Mouse (Mus musculus) lung, embryonic 15.5 days (tissue): Measurements from ENCODE around the gene Josd2. TPM values are rescaled to one million over a fixed set of nuclear protein-coding genes. Genes with fewer than 3 reads are reported as not detected.

Source experiments
- ATAC-seq: fragments of 200-750 bp; cut with Nextera tagmentation; 2 replicates; pipeline ENCODE4 v1.8.0; 2017; ENCODE audit warnings: moderate number of reproducible peaks, borderline replicate concordance; ENCODE audit not compliant: low FRiP score, low TSS enrichment; ENCODE audit errors: extremely low read depth
- H3K27ac ChIP-seq: fragments of 300-500 bp; sonication (generic); 2 replicates; pipeline ENCODE4 v1.5.1; 2015; ENCODE audit warnings: moderate library complexity, mild to moderate bottlenecking, inconsistent platforms
- H3K27me3 ChIP-seq: fragments of 300-500 bp; sonication (generic); 2 replicates; pipeline ENCODE4 v1.6.1; 2015; ENCODE audit warnings: inconsistent platforms
- H3K36me3 ChIP-seq: fragments of 300-500 bp; sonication (generic); 2 replicates; pipeline ENCODE4 v1.6.1; 2015; ENCODE audit warnings: inconsistent platforms
- H3K4me1 ChIP-seq: fragments of 300-500 bp; sonication (generic); 2 replicates; pipeline ENCODE4 v1.6.1; 2015; ENCODE audit warnings: inconsistent platforms
- H3K4me2 ChIP-seq: fragments of 300-500 bp; sonication (generic); 2 replicates; pipeline ENCODE4 v1.6.1; 2015; ENCODE audit warnings: inconsistent platforms, mild to moderate bottlenecking, moderate library complexity
- H3K4me3 ChIP-seq: fragments of 300-500 bp; sonication (generic); 2 replicates; pipeline ENCODE4 v1.5.1; 2015; ENCODE audit warnings: mild to moderate bottlenecking, inconsistent platforms
- H3K9ac ChIP-seq: fragments of 300-500 bp; sonication (generic); 2 replicates; pipeline ENCODE4 v1.6.1; 2015; ENCODE audit warnings: inconsistent platforms
- H3K9me3 ChIP-seq: fragments of 300-500 bp; sonication (generic); 2 replicates; pipeline ENCODE4 v1.6.1; 2016; ENCODE audit warnings: inconsistent platforms
- WGBS: fragments of 180-500 bp; shearing (Covaris S2); methylation state at CpG from one replicate; pipeline ENCODE4 v1.1.7; 2015; 5-methylcytosine and 5-hydroxymethylcytosine counted together
- polyA plus RNA-seq: library from polyadenylated mRNA; unstranded; fragments of >200 nt; fragmentation: Nextera tagmentation; extraction: Ambion mirVana; gene quantifications from 2 replicates; pipeline ENCODE4 v1.2.1, GENCODE M21; 2015

The Josd2 gene
- polyA plus RNA-seq, 1 experiment from 2014 or later: 111 TPM

DNA sequence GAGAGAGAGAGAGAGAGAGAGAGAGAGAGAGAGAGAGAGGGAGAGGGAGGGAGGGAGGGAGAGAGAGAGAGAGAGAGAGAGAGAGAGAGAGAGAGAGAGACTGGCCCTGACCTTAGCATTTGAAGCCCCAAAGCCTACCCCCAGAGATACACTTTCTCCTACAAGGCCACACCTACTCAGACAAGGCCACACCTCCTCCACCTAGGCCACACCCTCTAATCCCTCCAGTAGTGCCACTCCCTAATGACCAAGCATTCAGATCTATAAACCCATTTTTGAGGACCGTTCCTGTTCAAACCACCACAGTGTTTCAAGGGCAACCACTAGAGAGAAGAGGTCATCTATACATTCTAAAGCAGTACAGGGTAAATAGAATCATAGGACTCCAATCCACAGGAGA, 11.5 kb upstream of the Josd2 start:
- no peaks in the 10 kb centered on the region for H3K9me3 ChIP-seq
- WGBS: 94% methylated on average over 1 of the region's 1 CpGs
- H3K4me3 ChIP-seq: no peak overlapping the region
- no peak overlapping the region for H3K9ac ChIP-seq
- H3K4me2 ChIP-seq: no peak overlapping the region
- no peaks in the 10 kb centered on the region for H3K36me3 ChIP-seq
- H3K27ac ChIP-seq: no peak overlapping the region
- no peak for ATAC-seq
- H3K27me3 ChIP-seq: peaks cover 22% of the 10 kb centered on the region
- no peaks in the 10 kb centered on the region for H3K4me1 ChIP-seq

GRCm38 (mm10) chr7:44460067-44460466, 7.7 kb upstream of the Josd2 start:
- no peak overlapping the region for H3K4me2 ChIP-seq
- ATAC-seq: no peak
- H3K4me1 ChIP-seq: peaks cover 6% of the 10 kb centered on the region; the same call in 1 of the 2 replicates
- H3K9ac ChIP-seq: no peak overlapping the region
- 71% methylated on average over 6 of the region's 6 CpGs for WGBS
- no peaks in the 10 kb centered on the region for H3K9me3 ChIP-seq
- no peak overlapping the region for H3K4me3 ChIP-seq
- H3K27me3 ChIP-seq: peaks cover 58% of the 10 kb centered on the region
- no peaks in the 10 kb centered on the region for H3K36me3 ChIP-seq
- no peak overlapping the region for H3K27ac ChIP-seq

DNA sequence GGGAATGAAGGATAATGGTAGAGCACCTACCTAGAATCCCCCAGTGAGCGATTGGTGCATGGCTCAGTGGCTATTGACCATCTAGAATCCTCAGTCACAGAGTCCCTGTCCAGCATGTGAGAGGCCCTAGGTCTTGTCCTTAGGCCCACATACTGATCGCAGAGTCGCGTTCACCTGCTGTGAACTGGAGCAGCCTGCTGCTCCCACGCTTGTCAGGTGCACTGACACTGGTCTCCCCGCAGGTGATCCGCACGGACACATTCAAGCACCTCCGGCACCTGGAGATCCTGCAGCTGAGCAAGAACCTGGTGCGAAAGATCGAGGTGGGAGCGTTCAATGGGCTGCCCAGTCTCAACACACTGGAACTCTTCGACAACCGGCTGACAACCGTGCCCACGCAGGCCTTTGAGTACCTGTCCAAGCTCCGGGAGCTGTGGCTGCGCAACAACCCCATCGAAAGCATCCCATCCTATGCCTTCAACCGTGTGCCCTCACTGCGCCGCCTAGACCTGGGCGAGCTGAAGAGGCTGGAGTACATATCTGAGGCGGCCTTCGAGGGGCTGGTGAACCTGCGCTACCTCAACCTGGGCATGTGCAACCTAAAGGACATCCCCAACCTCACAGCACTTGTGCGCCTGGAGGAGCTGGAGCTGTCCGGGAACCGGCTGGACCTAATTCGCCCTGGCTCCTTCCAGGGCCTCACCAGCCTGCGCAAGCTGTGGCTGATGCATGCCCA, 6.8 kb upstream of the Josd2 start:
- no peaks in the 10 kb centered on the region for H3K9me3 ChIP-seq
- H3K27me3 ChIP-seq: peaks cover 61% of the 10 kb centered on the region

DNA sequence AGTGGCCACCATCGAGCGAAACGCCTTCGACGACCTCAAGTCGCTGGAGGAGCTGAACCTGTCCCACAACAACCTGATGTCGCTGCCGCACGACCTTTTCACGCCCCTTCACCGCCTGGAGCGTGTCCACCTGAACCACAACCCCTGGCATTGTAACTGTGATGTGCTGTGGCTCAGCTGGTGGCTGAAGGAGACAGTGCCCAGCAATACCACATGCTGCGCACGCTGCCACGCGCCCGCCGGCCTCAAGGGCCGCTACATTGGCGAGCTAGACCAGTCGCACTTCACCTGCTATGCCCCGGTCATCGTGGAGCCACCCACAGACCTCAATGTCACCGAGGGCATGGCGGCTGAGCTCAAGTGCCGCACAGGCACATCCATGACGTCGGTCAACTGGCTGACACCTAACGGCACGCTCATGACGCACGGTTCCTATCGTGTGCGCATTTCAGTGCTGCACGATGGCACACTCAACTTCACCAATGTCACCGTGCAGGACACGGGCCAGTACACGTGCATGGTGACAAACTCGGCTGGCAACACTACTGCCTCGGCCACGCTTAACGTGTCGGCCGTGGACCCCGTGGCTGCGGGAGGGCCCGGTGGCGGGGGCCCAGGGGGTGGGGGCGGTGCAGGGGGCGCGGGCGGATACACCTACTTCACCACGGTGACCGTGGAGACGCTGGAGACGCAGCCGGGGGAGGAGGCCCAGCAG, 6.1 kb upstream of the Josd2 start:
- Histone ChIP-seq H3K27me3 (peaks cover 61% of the 10 kb centered on the region), H3K9ac (no peak overlapping the region), H3K4me2 (no peak overlapping the region), H3K4me1 (peaks cover 6% of the 10 kb centered on the region; the same call in 1 of the 2 replicates), H3K9me3 (no peaks in the 10 kb centered on the region), H3K27ac (no peak overlapping the region), H3K4me3 (no peak overlapping the region), H3K36me3 (no peaks in the 10 kb centered on the region)
- no peak for ATAC-seq
- 47% methylated on average over 57 of the region's 57 CpGs for WGBS

More for the DNA sequence above, 6.8 kb upstream of the Josd2 start:
- Histone ChIP-seq H3K9ac (no peak overlapping the region), H3K27ac (no peak overlapping the region), H3K4me3 (no peak overlapping the region), H3K4me1 (peaks cover 6% of the 10 kb centered on the region; the same call in 1 of the 2 replicates), H3K36me3 (no peaks in the 10 kb centered on the region), H3K4me2 (no peak overlapping the region)
- 69% methylated on average over 31 of the region's 31 CpGs for WGBS
- ATAC-seq: no peak

GRCm38 (mm10) chr7:44462218-44463055, 5.3 kb upstream of the Josd2 start:
- WGBS: 16% methylated on average over 76 of the region's 77 CpGs
- peak overlapping the region; percentile 42 for H3K4me2 ChIP-seq
- ATAC-seq: no peak
- no peaks in the 10 kb centered on the region for H3K36me3 ChIP-seq
- peaks cover 10% of the 10 kb centered on the region for H3K4me1 ChIP-seq
- no peak overlapping the region for H3K9ac ChIP-seq
- peaks cover 61% of the 10 kb centered on the region for H3K27me3 ChIP-seq
- H3K9me3 ChIP-seq: no peaks in the 10 kb centered on the region
- peak overlapping the region; percentile 17 for H3K4me3 ChIP-seq
- H3K27ac ChIP-seq: no peak overlapping the region

- H3K4me1 ChIP-seq: peaks cover 12% of the 10 kb centered on the region
- H3K27me3 ChIP-seq: peaks cover 61% of the 10 kb centered on the region
- ATAC-seq: no peak
- no peaks in the 10 kb centered on the region for H3K9me3 ChIP-seq
- 27% methylated on average over 8 of the region's 8 CpGs for WGBS
- H3K9ac ChIP-seq: no peak overlapping the region
- H3K4me3 ChIP-seq: no peak overlapping the region
- H3K36me3 ChIP-seq: no peaks in the 10 kb centered on the region
- H3K4me2 ChIP-seq: peak overlapping the region; percentile 42
- H3K27ac ChIP-seq: no peak overlapping the region
These were observed 4.7 kb upstream of the Josd2 start for GRCm38 (mm10) chr7:44463056-44463425.

GRCm38 (mm10) chr7:44463556-44464225, 4.1 kb upstream of the Josd2 start:
- no peak overlapping the region for H3K4me3 ChIP-seq

DNA sequence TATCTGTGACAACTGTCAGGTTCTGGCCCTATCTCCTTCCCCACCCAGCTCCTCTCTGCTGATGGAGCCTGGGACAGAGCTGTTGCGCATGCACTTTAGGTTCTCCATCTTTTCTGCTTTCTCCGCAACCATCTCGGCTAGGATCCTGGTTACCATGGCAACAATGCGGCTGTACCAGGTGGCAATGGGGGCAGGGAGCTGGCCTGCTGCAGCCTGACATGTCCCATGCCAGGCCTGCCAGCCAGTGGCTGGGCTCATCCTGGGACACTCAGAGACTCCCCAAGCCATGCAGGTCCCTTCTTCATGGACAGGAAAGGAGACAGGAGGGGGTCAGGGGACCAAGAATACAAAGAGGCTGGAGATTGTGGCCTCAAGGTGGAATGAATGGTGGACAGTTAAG, 3.3 kb upstream of the Josd2 start:
- no peaks in the 10 kb centered on the region for H3K9me3 ChIP-seq
- H3K27ac ChIP-seq: no peak overlapping the region
- ATAC-seq: no peak
- H3K27me3 ChIP-seq: peaks cover 58% of the 10 kb centered on the region
- no peak overlapping the region for H3K4me2 ChIP-seq
- H3K4me1 ChIP-seq: peaks cover 24% of the 10 kb centered on the region
- 26% methylated on average over 4 of the region's 4 CpGs for WGBS
- no peak overlapping the region for H3K9ac ChIP-seq
- H3K36me3 ChIP-seq: no peaks in the 10 kb centered on the region
- no peak overlapping the region for H3K4me3 ChIP-seq

More at GRCm38 (mm10) chr7:44463556-44464225, 4.1 kb upstream of the Josd2 start:
- Histone ChIP-seq H3K9ac (no peak overlapping the region), H3K4me2 (no peak overlapping the region), H3K27me3 (peaks cover 61% of the 10 kb centered on the region), H3K9me3 (no peaks in the 10 kb centered on the region), H3K36me3 (no peaks in the 10 kb centered on the region), H3K27ac (no peak overlapping the region), H3K4me1 (peaks cover 16% of the 10 kb centered on the region)
- 81% methylated on average over 10 of the region's 10 CpGs for WGBS
- no peak for ATAC-seq

DNA sequence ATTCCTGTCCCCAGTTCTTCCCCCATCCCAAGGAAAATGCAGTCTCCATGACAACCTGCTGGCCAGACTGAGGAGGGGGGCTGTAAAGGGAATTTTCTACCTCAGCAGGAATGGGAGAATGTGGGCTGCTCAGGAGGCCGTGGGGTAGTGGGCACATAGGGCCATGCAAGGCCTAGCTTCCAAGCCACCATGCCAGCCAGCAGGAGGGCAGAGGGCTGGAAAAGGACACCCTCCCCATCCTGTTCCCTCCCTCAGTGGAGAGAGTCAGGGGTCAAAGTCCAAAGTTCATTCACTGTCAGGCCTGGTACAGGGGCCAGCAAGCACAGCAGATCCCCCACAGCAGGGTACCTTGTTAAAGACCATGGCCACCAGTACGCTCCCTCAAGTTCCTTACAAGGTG, 2.7 kb upstream of the Josd2 start, which contains the start of gene Aspdh:
Gene Aspdh, plus strand, starts transcription at position 281 of the 400 bp plus-strand sequence.
- H3K9me3 ChIP-seq: no peaks in the 10 kb centered on the region
- ATAC-seq: no peak
- peaks cover 52% of the 10 kb centered on the region for H3K27me3 ChIP-seq
- H3K4me3 ChIP-seq: no peak within 1 kb of the TSS
- H3K9ac ChIP-seq: no peak within 1 kb of the TSS
- H3K4me1 ChIP-seq: peaks cover 30% of the 10 kb centered on the region
- no peak within 1 kb of the TSS for H3K27ac ChIP-seq
- WGBS: 67% methylated on average over 2 of the region's 2 CpGs
- H3K4me2 ChIP-seq: no peak within 1 kb of the TSS
- H3K36me3 ChIP-seq: no peaks in the 10 kb centered on the region

DNA sequence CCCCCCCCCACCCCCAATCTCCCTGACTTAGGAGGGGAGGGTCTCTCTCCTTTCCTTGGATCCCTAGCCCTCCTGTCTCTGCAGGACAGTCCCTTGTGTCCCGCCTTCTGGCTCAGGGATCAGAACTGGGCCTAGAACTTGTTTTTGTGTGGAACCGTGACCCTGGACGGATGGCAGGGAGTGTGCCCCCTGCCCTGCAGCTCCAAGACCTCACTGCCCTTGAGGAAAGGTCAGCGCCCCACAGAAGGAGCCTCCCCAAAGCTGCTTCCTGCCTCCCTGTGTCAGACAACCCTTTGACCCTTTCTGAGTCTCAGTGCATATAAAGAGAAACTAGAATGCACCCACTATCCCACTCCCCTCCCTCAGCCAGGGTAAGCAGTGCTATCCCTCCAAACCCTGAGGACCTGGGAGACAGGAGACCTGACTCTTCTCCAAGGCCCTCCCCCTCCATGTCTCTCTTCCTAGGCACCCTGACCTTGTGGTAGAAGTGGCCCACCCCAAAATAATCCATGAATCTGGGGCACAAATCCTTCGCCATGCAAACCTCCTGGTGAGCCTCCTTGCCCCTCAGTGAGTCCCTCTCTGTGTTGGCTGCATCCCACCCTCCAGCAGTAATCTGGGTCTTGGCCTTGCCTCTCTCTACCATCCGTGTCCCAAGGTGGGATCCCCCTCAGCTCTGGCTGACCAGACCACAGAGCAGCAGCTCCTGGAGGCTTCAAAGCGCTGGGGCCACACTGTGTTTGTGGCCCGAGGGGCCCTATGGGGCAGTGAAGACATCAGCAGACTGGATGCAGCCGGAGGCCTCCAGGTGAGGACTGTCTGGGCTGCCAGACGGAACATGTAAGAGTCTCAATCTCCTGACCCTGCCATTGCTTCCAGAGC, 1.5 kb upstream of the Josd2 start:
- H3K4me2 ChIP-seq: no peak overlapping the region
- H3K4me3 ChIP-seq: no peak overlapping the region
- peaks cover 40% of the 10 kb centered on the region for H3K27me3 ChIP-seq
- WGBS: 70% methylated on average over 10 of the region's 10 CpGs
- no peak overlapping the region for H3K9ac ChIP-seq
- H3K36me3 ChIP-seq: no peaks in the 10 kb centered on the region
- H3K9me3 ChIP-seq: no peaks in the 10 kb centered on the region
- H3K27ac ChIP-seq: no peak overlapping the region
- H3K4me1 ChIP-seq: peaks cover 41% of the 10 kb centered on the region
- ATAC-seq: no peak
